Mouse (Mus musculus) WW6 (cell line): ENCODE measurements at regions not wholly inside any gene's neighbourhood (a gene's known extent, or its start where the extent isn't known, plus 50 kb on each side); places are given as distances from the start of the nearest gene placed in this dataset.

ENCODE experiments used
- DNase-seq: peaks from one replicate; pipeline ENCODE4 v3.0.0-alpha.2; 2013; ENCODE audit warnings: low read depth, low spot score

GRCm38 (mm10) chr13:60426192-60426840, 175.4 kb upstream of the Dapk1 start:
- no peak for DNase-seq

DNA sequence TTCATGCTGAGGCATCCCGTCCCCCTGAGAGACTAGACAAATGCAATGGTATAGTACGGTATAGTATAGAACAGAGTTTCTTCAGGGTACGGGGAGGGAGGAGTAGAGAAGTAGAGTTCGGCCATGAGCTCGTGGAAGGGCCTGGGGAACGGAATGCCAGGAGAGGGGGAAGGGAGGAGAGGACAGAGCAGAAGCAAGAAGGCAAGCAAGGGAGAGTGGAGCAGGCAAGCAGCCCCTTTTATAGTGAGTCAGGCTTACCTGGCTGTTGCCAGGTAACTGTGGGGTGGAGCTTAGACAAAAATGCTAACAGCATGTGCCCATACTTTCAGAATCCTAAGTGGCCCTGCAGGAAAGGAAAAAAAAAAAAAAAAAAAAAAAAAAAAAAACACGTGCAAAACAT, 174.7 kb upstream of the Dapk1 start:
- DNase-seq = no peak

GRCm38 (mm10) chr13:60427755-60428385, 173.9 kb upstream of the Dapk1 start:
- no peak for DNase-seq

DNA sequence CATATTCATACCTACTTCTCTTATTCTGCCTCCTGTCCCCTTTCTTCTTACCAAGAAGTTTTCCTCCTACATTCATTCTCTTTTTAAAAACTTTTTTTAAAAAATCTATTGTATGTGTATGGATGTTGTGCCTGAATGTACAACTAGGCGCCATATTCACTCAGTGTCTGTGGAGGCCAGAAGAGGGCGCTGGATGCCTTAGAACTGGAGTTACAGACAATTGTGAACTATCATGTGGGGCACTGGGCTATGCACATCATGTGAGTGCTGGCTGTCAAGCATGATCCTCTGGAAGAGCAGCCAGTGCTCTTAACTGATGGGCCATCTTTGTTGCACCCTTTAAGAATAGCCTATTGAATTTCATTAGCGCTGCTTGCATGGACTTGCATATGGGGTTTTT, 172.6 kb upstream of the Dapk1 start:
- no peak for DNase-seq

- no peak for DNase-seq
These were observed 170.3 kb upstream of the Dapk1 start for GRCm38 (mm10) chr13:60431412-60431811.

DNA sequence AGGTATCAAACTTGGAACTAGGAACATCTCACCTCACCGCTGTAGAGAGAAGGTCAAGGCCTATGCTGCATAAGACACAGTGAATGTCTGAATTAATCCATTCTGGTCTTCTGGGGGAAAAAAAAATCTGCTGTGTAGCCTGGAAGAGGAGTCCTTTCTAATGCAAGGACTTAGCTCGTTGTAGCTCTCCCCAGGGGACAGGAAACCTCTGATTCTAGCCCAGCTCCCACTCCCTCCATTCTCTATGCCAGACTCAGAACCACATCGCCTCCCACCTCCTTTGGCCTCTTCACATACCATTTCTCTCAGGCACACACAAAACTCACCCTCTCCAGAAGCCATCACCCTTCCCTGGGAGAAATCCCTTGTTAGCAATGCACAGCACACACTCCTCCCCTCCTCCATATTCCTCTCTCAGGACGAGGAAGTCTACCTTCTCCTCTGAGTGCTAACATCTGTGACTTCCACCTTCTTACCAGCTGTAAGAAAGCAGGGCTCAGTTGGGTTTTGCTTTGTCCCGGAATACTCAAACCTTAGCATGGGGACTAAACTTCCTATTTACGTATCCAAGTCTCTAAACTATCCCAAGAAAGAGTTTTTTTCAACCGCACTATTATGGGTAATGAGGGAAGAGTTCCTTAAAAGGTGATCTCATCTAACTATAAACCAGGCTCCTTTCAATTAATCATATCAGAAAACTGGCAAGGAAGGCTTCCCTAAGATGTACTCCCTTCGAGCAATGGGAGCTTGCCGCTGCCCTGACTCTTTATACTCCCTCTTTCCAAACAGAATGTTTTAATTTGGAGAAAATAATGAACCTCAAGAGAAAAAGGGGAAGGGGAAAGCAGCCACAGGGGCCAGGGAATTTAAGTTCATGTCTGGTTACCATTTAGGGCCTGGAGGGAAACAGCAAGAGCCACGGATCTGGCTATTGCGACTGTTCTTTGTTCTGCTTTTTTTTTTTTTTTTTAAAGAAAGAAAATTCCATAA, 167.2 kb upstream of the Dapk1 start:
- no peak for DNase-seq

DNA sequence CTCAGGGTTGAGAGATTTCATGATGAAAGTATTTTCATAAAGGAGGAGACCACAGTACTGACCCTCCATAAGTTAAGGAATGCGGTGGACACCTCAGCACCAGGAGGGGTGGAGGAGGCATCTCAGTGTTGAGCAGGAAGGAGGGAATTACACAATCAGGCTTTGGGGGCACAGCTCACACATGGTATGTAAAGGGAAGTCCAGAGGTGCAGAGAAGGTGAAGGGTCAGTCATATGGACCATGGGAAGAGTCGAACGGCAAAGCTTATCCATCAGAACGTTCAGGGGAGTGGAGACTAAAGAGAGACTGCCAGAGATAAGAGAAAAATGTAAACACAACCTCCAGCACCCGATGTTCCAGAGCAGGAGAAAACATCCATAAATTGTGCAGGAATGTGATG, 166.4 kb upstream of the Dapk1 start:
- DNase-seq = no peak

- no peak for DNase-seq
These were observed 163.6 kb upstream of the Dapk1 start for GRCm38 (mm10) chr13:60438177-60438576.

DNA sequence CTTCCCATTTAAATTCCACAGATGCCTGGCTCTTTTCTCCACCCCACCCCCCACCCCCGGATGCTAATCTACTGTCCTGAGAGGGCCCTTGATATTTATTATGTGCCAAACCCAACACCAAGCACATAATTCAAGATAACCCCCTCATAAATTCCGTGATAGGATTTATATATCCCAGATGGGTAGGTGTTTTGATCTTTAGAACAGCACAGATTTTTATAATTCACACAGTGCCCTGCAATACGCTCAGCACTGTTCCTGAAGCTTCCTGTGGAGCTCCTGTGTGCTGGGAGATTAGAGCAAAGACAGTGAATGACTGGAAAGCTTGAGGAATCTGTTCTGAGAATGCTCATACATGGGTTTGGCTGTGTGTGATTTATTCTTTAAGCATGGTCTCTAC, 161.2 kb upstream of the Dapk1 start:
- DNase-seq = no peak

DNA sequence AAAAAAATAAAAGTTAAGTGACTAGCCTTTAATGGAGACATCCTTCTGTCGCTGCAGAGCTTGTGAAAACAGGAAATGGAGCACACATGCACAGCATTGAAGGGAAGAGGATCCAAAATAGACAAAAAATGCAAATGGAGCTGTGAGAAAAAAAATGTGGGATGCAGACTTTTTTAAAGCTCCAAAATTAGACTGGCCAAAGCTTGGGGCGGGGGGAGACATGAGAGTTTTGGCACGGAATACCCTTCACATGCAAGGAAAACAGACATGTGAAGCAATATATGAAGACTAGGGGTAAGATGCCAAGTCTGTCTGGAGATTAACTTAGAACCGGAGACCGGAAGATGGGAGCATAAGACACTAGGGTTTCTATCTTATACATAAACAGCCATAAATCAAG, 156.6 kb upstream of the Dapk1 start:
- no peak for DNase-seq

GRCm38 (mm10) chr13:60446926-60447325, 154.8 kb upstream of the Dapk1 start:
- DNase-seq = no peak

GRCm38 (mm10) chr13:60450721-60451506, 150.8 kb upstream of the Dapk1 start:
- no peak for DNase-seq

DNA sequence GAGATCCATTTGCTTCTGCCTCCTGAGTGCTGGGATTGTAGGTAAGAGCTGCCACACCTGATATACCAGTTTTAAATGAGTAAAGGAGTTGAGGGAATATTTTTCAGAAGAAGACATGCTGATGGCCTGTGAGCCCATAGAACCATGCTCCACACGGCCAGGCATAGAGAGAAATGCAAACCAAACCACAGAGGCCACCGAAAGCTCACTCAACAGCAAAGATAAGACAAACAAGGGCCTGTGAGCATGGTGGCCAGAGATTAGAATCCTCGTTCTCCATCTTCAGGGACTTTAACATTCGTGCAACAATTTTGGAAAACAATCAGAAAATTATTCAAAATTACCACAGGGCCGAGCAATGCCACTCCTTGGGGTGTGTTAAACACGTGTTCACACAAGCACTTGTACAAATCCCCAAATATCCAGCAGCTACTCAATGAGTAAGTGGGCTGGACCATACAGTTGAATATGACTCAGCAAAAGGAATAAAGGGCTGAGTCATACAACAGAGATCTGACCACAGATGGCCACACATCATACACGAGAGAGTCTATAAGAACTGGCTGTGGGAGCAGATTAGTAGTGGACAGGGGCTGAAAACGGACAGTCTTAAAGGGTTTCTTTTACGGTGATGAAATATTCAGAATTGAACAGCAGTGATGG, 147.8 kb upstream of the Dapk1 start:
- DNase-seq = no peak

- DNase-seq = no peak
These were observed 146.6 kb upstream of the Dapk1 start for GRCm38 (mm10) chr13:60455033-60455619.

GRCm38 (mm10) chr13:60455863-60456551, 145.7 kb upstream of the Dapk1 start:
- DNase-seq = no peak

- DNase-seq = no peak
These were observed 144.5 kb upstream of the Dapk1 start for GRCm38 (mm10) chr13:60457277-60457676.

- DNase-seq = no peak
These were observed 142.7 kb upstream of the Dapk1 start for GRCm38 (mm10) chr13:60459002-60459401.

GRCm38 (mm10) chr13:60466553-60467313, 135.0 kb upstream of the Dapk1 start:
- DNase-seq = no peak

DNA sequence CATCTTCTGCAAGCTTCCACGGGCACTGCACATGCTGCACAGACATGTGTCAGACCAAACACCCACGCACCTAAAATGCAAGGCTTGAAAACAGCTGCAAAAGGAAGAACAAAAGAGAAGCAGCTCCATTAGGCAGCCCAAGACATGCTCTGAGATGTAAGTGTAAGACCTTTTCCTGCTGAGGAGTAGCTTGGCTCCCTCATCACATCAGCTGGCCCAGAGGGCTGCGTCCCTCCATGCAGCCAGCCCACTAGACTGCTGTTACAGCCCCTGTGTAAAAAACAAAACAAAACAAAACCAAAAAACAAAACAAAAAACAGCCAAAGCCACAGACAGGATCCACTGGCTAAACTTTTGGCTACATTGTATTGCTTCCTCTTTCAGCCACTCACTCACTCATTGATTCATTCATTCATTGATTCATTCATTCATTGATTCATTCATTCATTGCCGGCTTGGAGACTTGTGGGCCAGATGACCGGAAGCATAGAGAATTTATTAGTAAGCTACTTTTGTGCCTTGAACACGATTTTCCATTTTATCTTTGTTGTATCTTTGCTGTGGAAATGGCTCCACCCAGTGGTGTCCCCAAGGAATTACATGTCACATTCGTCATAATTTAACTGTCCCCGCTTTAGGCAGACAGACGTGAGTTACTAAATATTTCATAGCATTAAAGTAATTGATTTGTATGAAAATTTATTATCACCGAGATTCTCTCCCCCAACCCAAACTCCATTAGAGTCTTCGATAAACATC, 133.7 kb upstream of the Dapk1 start:
- no peak for DNase-seq
